Mouse (Mus musculus) left cerebral cortex, postnatal 25 days (tissue): ENCODE measurements around the gene Ttc17. TPM values are rescaled to one million over a fixed set of nuclear protein-coding genes. Genes with fewer than 3 reads are reported as not detected.
A peak's percentile ranks its signal among the peaks of the same experiment; 100 is the strongest.

Experiments used
- DNase-seq, 2 experiments: peaks; one replicate each; pipeline ENCODE4 v3.0.0; 2022; ENCODE audit warnings: low spot score in 2 of 2, mixed read lengths in 1 of 2
- intact Hi-C: fragments of 180-260 bp; cut with DNase I; formaldehyde crosslinking; loops from one replicate; pipeline ENCODE4 v1.15.1; 2025
- microRNA-seq, 2 experiments: library from miRNA; unstranded; fragments of <30 nt; microRNA quantifications; one replicate each; pipeline ENCODE4 v1.2.0; 2022
- total RNA-seq, 2 experiments: library from RNA; stranded (reverse); gene quantifications; 2 replicates each; pipeline ENCODE4 v1.2.3; 2021

Gene Ttc17
- total RNA-seq, 2 experiments from 2014 or later, result 30.6 to 34.1 TPM

GRCm38 (mm10) chr2:94265221-94266191, 141.0 kb downstream of the Ttc17 start:
- intact Hi-C loops, result loop anchor here (1.0 to 2.0 kb wide), 2 partner anchors 8 to 21 kb away; no protein-coding TSS in a partner anchor
- peak; percentile 58 to 62 for DNase-seq

DNA sequence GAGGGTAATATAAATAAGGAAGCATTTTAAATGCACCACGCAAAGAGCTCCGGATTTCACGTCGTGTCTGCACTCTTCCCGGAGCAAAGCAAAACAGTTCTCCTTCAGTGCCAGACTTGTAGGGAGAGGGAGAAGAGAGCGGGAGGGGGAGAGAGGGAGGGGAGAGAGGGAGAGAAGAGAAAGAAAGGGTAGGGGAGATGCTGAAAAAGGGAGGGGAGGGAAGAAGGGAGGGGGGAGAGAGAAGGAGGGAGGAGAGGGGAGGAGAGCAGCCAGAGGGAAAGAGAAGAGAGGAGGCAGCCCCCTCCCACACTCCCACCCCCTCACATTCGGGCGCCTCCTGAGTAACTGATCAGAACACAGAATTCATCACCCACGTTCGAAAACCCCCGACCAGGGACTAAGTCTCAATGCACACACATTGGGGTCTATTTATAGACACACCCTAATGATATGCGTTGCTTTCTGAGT, 141.8 kb downstream of the Ttc17 start:
- intact Hi-C loops, result loop anchor here (1.0 to 2.0 kb wide), 2 partner anchors 9 to 20 kb away; no protein-coding TSS in a partner anchor
- peak in 1 of 2 experiments; percentile 70 for DNase-seq

GRCm38 (mm10) chr2:94264006-94264405, 142.5 kb downstream of the Ttc17 start:
- DNase-seq, result no peak
- intact Hi-C loops, result loop anchor here (2.0 kb wide), 1 partner anchor 19 kb away; no protein-coding TSS in a partner anchor

DNA sequence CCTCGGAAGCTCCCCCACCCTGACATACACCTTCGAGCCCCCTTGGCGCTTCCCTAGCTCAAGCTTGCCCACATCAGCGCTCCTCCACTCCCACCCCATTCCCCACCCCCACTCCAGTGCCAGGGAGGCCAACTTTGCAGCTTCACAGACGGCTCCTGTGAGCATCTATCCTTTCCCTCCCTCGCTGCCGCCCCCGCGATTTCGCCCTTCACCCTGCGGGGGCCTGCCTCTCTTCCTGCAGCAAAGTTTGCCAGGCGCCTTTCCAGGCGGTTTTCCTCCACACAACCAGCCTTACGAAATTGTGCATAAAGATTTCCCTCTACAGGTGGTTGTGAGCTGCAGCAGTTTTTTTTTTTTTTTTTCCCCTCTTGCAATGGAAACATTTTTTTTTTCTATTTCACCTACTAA, 143.0 kb downstream of the Ttc17 start:
- peak in 1 of 2 experiments; percentile 74 for DNase-seq

DNA sequence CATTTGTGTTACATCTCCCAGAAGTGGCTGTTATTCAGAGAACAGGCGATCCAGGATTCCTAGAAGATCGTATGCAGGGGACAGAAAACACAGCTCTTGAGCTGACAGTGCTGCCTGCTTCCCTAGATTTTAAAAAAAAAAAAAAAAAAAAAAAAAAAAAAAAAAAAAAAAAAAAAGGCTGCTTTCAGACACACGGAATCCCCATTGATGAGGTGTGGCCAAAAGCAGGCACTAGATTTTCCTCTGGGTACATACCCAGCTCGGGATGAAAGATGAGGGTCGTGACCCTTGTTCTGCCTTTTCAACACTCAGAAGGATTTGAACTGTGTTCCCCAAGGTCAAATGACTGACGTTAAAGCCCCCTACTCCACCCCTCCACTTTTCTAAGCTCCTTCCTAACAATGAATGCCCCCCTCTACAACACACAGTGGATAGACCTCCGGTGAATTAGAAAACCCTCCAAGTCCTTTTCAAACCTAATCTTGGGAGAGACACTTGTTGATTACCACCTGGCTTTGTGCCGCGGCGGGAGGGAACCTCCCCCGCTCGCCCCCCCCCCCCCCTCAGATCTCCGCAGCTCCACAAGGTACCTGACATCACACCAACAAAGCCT, 143.5 kb downstream of the Ttc17 start:
- no peak for DNase-seq
- intact Hi-C loops, result no loop called here

More for the DNA sequence above, 143.0 kb downstream of the Ttc17 start:
- intact Hi-C loops, result no loop called here

GRCm38 (mm10) chr2:94254102-94254501, 152.4 kb downstream of the Ttc17 start:
- peak in 1 of 2 experiments; percentile 58 for DNase-seq

More at GRCm38 (mm10) chr2:94254102-94254501, 152.4 kb downstream of the Ttc17 start:
- intact Hi-C loops, result loop anchor here (1.0 kb wide), 1 partner anchor 36 kb away; no protein-coding TSS in a partner anchor

Small RNAs within 50 kb of the gene (microRNA-seq; reads per million reads assigned to microRNA genes)
- 14.4 to 17.6 reads per million in 2 experiments for gene Mir670

Other genes starting within 250 kb of the Ttc17 start
- gene Hsd17b12, start 248.7 kb downstream of the Ttc17 start, total RNA-seq, result 10 to 100 TPM; 73.5 to 79.9 TPM
- gene Api5, start 31.4 kb upstream of the Ttc17 start, total RNA-seq, result 10 to 100 TPM; 58.9 to 60.6 TPM